Comparison of ENCODE assay signal across 8 mouse cellular contexts in the genomic region with DNA sequence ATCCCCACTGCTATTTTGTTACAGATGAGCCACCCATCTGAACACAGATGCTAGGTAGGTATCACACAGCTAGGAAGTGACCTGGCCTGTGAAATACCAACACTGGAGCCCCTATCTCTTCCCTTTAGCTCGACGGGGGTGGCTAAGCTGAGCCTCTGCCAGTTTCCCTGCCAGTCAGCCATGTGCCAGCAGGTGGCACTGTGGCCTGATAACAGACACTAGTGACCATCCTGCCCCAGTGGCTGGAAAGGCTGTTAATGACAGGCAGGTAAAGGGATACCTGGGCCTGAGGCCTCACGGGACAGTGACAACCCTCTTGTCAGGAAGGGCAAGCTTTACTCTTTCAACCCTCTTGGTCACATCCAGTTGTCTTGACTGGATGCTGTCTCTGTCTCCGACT. TPM values are rescaled to one million over a fixed set of nuclear protein-coding genes. Genes with fewer than 3 reads are reported as not detected.
A peak's percentile ranks its signal among the peaks of the same experiment; 100 is the strongest.
DNase-seq lines count a peak whose midpoint lies in the region; ATAC-seq and TF ChIP-seq lines count a peak whose summit lies in the region.

No protein-coding gene starts in this region.

- 45% methylated on average over 4 of the region's 4 CpGs for WGBS in heart, embryonic 10.5 days
- WGBS in neural tube, embryonic 11.5 days = 54% methylated on average over 4 of the region's 4 CpGs

- DNase-seq in heart, adult 18-20 months = peak; percentile 46 to 80
- DNase-seq in heart, embryonic 10.5 days (ENCODE audit: low spot score) = no peak
- peak; percentile 20 for DNase-seq in Muller cell, postnatal 12 days (ENCODE audit: inconsistent ontology term)
- peak; percentile 64 for DNase-seq in cerebellum, postnatal 36 days
- peak; percentile 68 to 80 for DNase-seq in left cerebral cortex, adult 2 months (ENCODE audit: extremely low spot score in 1 of 2, low spot score in 2 of 2)
- peak; percentile 60 for DNase-seq in neural tube, embryonic 11.5 days (ENCODE audit: low spot score)
- DNase-seq in thymus, postnatal 4 days = peak; percentile 71

- no peak overlapping the region for H3K27ac ChIP-seq in heart, embryonic 10.5 days
- no peak overlapping the region for H3K27ac ChIP-seq in left cerebral cortex, adult 2 months
- no peak overlapping the region for H3K27ac ChIP-seq in neural tube, embryonic 11.5 days (ENCODE audit: low read depth, low read length)

- intact Hi-C loops in left cerebral cortex, adult 2 months (cut with DNase I) = loop anchor here (2.0 to 10.0 kb wide), 4 partner anchors 117 to 580 kb away; no protein-coding TSS in a partner anchor

- 0 out of 2 replicates have a peak, but pooled peaks cover 4% of the 10 kb centered on the region for H3K4me1 ChIP-seq in heart, embryonic 10.5 days
- peaks cover 6% of the 10 kb centered on the region; the same call in 1 of the 2 replicates for H3K4me1 ChIP-seq in neural tube, embryonic 11.5 days (ENCODE audit: control insufficient read depth, insufficient read depth, low read length)

- no peaks in the 10 kb centered on the region for H3K9me3 ChIP-seq in heart, embryonic 10.5 days
- no peaks in the 10 kb centered on the region for H3K9me3 ChIP-seq in neural tube, embryonic 11.5 days (ENCODE audit: control insufficient read depth, low read length)

- H3K4me3 ChIP-seq in heart, embryonic 10.5 days = no peak overlapping the region
- H3K4me3 ChIP-seq in left cerebral cortex, adult 2 months = no peak overlapping the region
- H3K4me3 ChIP-seq in neural tube, embryonic 11.5 days (ENCODE audit: low read depth, low read length) = no peak overlapping the region

- peak; percentile 43 to 51; a peak in 1 of 4 replicates for ATAC-seq in hematopoietic stem cell, adult 5-6 weeks (replicated peaks in 1 of 2; ENCODE audit: insufficient read depth in 1 of 2, low FRiP score in 2 of 2, low TSS enrichment in 1 of 2, low read depth in 1 of 2, poor library complexity in 2 of 2, severe bottlenecking in 2 of 2)
- no peak for ATAC-seq in neural tube, embryonic 11.5 days (ENCODE audit: insufficient read depth, low FRiP score, low TSS enrichment)

- no peak overlapping the region for H3K9ac ChIP-seq in neural tube, embryonic 11.5 days (ENCODE audit: low read length)

- peak; percentile 91 for TF ChIP-seq CTCF in left cerebral cortex, adult 2 months (IDR thresholded peaks at IDR 0.05)

- H3K27me3 ChIP-seq in heart, embryonic 10.5 days (ENCODE audit: insufficient read depth, poor library complexity, severe bottlenecking) = peaks cover 63% of the 10 kb centered on the region
- no peaks in the 10 kb centered on the region for H3K27me3 ChIP-seq in neural tube, embryonic 11.5 days (ENCODE audit: control insufficient read depth, insufficient read depth, low read length)

- H3K4me2 ChIP-seq in neural tube, embryonic 11.5 days (ENCODE audit: low read depth) = no peak overlapping the region

- H3K36me3 ChIP-seq in heart, embryonic 10.5 days = no peaks in the 10 kb centered on the region
- no peaks in the 10 kb centered on the region for H3K36me3 ChIP-seq in neural tube, embryonic 11.5 days (ENCODE audit: control insufficient read depth, insufficient read depth, low read length)

RNA-seq across cellular contexts. Expression of gene Hrh1, which starts 52.6 kb away (rescaled TPM):
- under 1 TPM; 0.49 to 0.67 TPM for total RNA-seq in heart, adult 18-20 months (2021)
- not detected in 2 replicates for polyA plus RNA-seq in heart, embryonic 10.5 days (2016; fragmentation: Nextera tagmentation; extraction: Ambion mirVana)
- total RNA-seq in hematopoietic stem cell, adult 5-6 weeks (2017) = 0.05 TPM in 1 of 2 replicates, not detected in the other
- total RNA-seq in left cerebral cortex, adult 2 months (2021) = 10 to 100 TPM; 24.2 to 25.6 TPM
- polyA plus RNA-seq in neural tube, embryonic 11.5 days (2014; fragmentation: Nextera tagmentation; extraction: Ambion mirVana) = 0.16 and 0.32 TPM in 2 replicates

Comparison
In these comparisons a context has a peak if more than half of its experiments do, and no peak if none do; other contexts are left out.
1. RNA of gene Hrh1, which starts 52.6 kb away (total RNA-seq): 24.2 to 25.6 TPM in left cerebral cortex, adult 2 months; 0.49 to 0.67 TPM in heart, adult 18-20 months and 0.05 TPM in hematopoietic stem cell, adult 5-6 weeks; every median in the first group is over 10 times any median in the second.